Mouse (Mus musculus) ovary, postnatal 36 days (tissue): ENCODE data around the gene Gpr180.
"Not testable (repeated sequence)": the region's sequence is repeated elsewhere in the genome, so short reads cannot be mapped to it uniquely, and the experiment has no call there.

Experiments used
- DNase-seq: peaks from one replicate; pipeline ENCODE4 v3.0.0; 2022; ENCODE audit warnings: low spot score, mixed read lengths

Gene Gpr180

DNA sequence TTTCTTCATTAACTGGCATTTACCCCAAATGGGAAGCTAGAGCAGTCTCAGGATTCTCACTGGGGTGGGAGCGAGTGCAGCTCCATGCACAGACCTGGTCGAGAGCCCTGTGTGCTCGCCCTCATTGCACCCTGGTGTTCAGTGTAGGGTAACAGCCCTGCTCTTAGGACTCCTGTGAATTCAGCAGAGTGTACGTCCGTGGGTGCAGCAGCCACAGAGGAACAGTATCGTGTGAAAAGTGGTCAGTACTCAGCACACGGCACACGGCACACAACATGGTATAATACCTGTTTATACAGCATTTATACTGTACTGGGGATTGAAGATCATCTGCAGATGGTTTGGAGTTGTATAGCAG lies 15.3 kb downstream of the Gpr180 start:
- DNase-seq: no peak

DNA sequence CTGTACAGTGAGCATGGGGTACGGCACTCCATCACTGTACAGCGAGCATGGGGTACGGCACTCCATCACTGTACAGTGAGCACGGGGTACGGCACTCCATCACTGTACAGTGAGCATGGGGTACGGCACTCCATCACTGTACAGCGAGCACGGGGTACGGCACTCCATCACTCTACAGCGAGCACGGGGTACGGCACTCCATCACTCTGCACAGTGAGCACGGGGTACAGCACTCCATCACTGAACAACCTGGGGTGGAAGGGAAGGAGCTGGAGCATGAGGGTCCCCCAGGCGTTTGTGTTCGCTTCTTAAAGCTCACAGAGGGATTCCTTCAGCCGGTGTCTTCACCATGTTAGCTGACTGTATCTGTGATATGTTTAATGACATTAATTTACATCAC lies 19.1 kb downstream of the Gpr180 start:
- DNase-seq: not testable (repeated sequence)

DNA sequence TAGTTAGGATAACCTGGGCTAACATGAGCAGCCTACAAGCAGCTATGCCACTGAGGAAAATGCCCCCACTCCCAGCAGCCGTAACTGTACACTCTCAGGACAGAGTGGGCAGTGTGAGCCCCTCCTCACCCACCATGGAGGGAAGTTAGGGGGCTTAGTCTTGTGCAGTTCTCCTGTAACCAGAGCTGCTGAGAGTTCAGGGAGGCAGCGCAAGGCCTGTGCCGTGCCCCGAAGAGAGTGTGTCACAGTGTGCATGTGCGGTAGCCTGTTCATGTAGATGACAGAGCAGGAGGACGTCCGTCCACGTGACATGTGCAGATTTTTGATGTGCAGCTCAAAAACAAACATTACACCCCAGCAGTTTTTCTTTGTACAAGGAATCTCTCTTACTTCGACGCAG lies 19.8 kb downstream of the Gpr180 start:
- DNase-seq: no peak

DNA sequence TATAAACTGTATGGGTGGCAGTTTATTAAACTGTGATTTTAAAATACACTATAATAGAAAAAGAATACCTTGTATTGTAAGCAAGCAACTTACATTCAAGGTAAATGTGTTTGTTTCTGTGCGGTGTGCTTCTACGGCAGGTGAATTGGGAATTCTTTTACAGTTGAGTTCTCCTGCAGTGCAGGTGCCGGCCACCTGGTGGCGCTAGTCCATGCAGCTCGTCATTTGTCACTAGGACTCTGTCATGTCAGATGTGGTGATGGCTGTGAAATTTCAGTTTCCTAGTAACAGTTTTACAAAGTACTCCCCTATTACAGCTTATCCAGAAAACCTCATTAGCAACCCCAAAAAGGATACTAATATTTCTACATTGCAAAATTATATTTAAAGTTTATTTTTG lies 20.2 kb downstream of the Gpr180 start:
- peak; percentile 36 for DNase-seq

DNA sequence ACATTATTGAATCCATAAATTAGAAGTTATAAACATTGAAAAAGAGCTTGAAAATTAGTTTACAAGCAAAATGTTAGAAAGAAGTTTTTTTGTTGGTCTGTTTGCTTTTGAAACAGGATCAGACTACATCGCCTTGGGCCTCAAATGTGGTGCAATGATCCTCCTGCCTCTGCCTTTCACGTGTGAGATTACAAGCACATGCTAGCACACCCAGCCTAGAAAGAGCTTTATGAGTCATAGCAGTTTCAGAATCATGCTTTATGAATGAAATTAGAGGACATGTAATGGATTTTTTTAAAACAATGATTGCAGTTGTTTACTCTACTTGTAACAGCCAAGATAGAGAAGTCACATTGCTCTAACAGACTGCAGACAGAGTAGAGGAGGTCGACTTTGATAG lies 24.8 kb downstream of the Gpr180 start:
- no peak for DNase-seq

DNA sequence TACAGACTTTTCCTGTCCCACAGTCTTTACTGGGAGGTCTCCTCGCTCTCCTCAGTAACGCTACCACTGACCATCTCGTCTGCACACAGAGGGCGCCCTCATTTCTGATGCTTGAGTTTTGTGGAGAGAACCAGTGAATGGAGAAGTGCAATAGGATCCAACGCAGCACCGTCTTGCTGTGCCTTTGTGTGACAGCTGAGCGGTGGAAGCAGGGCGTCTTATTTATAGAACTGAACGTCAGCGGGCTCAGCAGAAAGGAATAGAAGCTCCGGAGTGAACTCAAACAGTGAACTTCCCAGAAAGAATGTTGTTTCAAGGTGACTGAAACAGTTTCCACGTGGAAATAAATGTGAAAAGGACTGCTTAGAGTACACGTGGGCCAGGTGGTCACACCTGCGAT lies 25.7 kb downstream of the Gpr180 start:
- DNase-seq: no peak

DNA sequence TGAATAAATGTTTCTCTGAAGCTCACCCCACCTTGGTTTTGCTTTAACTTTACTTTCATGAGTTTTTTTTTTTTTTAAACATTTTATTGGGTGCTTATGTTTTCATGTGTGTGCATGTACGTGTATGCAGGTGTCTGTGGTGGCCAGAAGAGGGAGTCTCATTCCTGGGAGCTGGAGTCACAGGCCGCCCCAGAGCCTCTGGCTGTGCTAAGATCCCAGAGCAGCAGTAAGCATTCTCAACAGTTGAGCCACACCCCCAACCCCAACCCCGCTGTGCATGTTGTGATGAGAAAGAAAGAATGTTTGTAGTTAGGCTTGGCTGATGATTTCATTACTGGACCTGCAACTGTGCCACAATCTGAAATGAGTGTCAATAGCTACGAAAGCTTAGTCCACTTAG lies 31.8 kb downstream of the Gpr180 start:
- no peak for DNase-seq

DNA sequence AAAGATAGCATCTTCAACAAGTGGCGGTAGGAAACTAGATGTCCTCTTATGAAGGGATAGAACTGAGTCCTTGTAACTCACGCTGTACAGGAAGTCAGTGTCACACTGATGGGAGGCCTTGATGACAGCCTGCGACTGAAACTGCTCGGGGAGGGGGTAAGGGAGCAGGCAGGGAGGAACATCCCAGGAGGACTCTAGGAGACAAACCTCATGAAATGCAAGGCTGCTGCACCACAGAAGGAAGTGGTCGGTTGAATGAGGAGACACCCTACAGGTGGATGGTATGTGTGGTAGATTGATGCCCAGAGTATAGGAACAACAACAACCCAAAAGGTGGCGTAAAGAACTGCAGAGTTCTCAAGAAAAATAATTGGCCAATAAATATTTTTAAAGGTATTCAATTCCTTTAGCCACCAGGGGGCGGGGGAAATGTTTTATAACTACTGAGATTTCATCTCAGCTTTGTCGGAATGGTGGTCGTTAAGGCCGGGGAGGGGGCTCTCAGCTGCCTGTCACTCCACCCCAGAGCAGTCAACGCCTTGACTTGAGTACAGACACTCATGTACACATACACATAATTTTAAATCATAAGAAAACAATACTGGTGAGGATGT lies 36.7 kb downstream of the Gpr180 start:
- DNase-seq: no peak

DNA sequence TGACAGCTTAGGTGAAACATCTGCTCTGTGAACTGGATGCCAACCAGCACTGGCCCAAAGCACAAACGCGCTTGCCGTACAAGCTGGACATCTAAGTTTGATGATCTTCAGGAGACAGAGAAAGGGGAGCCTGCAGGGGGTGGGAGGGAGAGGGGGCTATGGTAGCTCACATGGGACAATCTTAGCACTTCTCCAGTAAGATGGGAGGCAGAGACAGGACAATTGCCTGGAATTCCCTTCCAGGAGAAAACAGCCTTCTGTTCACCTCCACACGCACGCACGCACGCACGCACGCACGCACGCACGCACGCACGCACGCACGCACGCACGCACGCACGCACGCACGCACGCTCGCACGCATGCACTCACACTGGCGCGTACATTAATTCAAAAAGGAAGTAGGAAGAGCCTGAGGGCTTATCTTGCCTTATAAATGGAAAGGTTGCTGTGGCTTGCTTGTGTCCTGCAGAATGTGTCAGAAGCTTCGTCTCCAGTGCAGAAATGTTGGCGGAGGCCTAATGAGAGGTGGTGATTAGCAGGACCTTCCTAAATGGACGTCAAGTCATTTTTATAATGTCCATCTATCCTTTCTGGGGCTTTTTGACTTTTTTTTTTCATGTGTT lies 38.2 kb downstream of the Gpr180 start:
- DNase-seq: no peak

DNA sequence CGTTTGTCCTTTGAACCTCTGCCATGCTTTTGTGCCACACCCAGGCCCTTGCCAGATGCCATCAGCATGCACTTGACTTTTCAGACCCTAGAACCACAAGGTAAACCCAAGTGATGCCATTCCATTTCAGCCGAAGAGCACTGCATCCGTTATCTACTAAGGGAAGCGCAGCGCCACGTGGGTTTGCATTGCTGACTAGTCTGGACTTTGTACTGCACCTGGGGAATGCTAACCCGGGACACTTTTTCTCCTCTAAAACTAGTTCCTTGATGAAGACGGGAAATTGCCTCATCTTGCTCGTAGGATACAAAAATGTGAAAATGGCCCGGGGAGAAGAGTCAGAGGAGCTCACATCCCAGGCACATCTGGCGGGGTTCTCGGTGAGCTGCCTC lies 38.7 kb downstream of the Gpr180 start:
- no peak for DNase-seq

DNA sequence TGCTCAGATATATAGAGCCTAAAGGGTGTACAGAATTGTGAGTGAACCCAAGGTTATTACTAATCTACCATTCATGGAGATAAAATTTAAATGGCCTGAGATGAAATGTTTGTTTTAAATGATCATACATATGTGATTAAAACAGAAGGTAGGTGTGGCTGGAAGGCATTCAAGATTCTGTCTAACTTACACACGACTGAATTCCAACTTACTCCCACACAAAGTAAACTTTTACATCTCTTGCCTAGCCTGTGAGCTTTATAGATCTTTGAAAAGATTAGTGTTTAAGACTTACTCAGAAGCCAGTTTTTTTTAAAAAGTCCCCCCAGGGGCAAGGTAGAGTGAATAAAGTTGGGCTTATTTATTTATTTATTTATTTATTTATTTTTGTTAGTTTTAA lies 42.3 kb downstream of the Gpr180 start:
- DNase-seq: no peak

DNA sequence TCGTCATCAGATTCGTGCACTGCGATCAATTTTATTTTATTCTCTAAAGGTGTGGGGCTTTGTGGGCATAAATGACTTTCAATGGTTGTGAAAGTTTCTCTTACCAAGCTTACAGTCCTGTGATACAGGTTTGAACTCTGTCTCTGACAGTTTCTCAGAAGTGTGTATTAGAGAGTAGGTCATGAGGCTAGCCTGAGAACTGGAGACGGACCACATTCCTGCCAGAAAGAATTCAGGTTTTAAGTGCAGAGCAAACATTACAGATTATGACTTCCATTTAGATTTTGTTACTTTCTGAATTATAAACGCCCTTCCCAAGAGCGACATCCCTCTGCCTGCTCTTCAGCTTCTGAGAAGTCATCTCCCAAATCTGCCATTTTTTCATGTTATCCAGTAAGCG lies 42.7 kb downstream of the Gpr180 start:
- DNase-seq: no peak

DNA sequence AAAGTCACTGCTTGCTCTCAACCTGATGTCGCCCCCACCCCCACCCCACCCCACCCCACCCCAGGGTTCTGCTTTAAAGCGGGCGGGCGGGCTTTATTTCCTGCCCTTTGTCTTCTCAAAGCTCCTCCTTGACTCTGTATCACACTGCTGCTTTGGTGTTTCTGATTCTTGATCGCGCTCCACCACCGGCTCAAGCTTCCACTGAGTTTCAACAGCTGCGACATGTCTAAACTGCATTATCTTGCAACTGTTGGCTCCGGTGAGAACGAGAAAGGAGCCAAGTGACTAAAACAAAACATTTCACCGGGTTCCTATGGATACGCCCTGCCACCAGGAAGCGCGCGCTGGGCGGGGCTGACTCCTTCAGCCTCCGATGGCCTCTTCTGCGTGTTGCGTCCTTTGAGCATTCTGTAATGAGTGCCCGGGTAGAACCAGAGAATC lies 43.2 kb downstream of the Gpr180 start:
- DNase-seq: peak; percentile 57

DNA sequence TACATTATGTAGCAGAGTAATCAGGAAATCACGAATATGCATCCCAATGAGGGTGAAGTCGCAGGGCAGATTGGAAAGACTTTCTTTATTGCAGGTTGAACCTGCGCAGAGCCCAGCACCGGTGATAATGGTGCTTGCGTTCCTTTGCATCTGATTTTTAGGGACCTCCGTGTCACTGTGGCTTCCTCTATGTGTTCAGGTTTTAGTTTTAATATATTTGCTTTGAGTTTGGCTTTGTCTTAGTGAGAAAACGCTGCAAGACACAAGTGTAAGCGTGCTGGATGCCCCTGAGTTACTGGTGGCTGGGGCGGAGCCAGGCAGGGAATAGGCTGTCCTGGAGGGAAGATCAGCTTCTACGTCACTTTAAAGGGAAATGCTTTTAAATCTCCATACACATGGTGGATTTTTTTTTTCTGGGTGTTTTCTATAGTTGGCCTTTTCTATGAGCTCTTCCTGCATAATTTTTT lies 43.8 kb downstream of the Gpr180 start:
- peak; percentile 40 for DNase-seq

DNA sequence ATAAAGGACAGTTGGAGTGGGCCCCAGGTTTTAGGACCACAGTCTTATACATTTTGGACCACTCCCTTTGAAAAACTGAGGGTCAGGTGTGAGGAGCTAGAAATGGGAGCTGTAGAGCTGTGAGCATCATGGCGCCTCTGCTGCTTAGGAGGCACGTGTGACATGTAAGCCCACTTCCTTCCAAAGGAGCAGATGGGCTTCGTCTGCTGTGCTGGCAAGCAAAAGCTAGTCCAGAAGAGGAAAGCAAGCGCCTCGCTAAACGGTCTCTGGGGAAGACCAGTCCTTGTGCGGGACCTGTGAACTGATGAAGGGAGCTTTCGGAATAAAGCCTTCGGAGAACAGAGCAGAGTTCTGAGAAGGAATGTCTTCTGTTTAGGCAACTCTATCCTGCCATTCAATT lies 54.5 kb downstream of the Gpr180 start:
- no peak for DNase-seq

DNA sequence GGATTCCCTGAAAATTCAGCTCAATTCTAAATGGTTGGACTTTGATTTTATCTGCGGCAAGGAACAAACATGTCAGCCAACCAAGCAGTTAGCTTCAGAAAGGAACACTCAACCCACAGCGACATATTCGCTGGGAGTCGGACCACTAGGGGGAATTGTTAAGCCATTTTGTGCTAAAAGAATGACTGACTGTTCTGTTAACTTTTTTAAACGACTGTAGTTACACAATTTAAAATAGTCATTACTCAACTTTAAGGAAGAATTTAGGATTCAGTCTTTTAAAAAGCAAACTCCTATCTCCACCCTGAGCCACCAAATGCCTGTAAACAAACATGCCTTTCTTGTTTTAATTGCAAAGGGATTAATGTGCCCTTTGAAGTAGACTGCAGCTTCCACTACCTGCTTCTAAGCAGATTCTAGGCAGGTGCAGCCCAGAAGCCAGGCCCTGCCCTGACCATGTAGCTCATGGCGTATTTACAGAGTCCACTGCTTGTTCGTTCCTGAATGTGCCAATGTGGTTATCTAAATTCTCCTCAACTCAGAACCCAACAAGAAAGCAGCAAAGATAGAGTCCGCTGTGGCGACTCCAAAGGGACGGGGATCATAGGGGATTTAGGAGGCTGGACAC lies 56.2 kb downstream of the Gpr180 start:
- no peak for DNase-seq

DNA sequence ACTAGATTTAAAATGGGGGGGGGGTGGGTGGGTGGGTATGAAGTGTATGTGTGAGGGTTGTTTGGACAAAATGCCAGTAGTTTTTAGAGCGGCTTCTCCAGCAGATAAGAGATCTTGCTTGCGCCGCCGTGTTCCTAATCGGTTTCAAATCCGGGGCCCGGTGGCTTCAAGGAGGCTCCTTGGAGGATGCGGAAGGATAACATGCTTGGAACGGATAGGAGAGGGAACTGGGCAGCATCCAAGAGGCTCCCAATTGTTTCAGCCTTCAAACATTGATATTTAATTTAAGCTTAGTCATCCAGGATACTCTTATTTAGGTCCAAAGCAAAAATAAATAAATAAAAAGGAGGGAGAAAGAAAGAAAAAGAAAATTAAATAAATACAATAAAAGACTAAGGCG lies 56.7 kb downstream of the Gpr180 start:
- no peak for DNase-seq

DNA sequence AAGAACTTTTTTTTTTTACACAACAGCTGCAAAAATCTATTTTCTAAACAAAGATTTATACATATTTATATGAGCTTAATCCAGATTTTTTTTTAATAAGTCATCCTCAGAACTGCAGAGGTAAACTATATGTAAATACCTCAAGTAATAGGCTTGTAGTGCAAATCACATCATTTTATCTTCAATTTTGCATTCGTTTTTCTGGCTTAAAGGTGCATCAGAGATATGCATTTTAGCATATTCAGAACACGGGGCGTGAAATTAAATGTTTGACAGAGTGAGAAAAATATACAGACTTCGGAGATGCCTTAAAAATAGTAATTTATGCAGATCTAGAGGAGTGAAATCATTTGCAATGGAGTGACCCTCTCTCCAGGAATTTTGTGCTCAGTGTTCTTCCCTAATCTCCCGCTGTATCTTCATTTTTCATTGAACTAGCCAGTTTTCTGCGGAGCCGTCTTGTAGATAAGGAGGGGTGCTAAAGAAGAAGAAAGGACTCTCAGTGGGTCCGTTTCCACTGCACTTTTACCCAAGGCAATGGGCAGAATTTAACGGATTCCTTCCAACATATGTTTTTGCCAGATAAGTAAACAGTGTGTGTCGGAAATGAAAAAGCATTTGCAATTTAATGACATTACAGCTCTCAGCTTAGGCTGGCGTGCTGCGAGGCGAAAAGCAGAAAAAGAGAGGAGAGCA lies 57.4 kb downstream of the Gpr180 start:
- no peak for DNase-seq

DNA sequence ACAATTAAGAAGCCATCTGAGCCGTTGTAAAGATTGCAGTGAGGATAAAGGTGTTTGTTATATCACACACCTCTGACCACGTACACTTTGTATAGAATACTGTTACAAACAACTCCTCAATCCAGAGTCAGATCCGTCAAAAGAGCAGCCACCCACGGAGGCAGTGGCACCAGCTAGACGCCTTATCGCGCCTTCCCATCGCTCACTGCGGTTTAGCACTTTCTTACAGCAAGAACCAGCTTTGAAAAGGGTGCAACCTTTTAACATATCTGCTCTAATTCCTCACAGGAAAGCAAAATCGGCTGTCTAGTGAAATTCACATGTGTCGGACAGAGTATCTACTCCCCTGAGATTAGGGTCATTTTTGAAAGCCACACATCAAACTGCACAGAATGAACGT lies 60.1 kb downstream of the Gpr180 start:
- DNase-seq: no peak

DNA sequence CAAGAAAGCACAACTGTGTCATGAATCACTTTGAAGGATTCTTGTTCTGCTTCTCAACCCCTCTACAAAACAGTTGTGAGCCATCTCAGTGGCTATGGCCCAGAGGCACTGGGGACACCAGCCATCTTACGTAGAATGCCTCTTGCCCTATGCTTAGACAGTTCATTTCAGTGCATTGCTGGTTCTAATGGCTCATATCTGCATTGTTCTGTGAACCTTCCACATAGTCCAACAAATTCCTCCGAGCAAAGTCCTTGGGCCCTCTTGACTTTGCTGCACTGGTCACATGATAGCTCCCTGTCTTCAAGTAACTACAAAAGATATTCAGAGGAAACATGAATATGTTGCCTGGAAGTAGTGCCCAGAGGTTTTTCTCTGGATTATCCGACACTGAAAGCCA lies 63.8 kb downstream of the Gpr180 start:
- DNase-seq: no peak

DNA sequence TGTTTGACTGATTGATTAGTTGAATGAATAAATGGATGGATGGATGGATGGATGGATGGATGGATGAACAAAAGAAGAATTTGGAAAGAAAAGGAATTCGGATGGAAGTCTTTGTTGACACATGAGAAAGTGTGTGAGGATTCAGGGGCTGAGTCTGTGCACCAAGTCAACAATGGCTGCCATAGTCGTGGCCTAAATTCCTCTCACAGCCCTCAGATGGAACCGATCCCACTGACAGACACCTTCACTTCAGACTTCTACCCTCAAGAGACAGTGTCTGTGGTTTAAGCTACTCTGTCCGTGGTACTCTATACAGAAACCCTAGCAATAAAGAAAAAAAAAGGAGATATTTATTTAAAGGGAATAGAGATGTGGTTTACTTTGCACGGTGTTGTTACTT lies 65.0 kb downstream of the Gpr180 start:
- no peak for DNase-seq

DNA sequence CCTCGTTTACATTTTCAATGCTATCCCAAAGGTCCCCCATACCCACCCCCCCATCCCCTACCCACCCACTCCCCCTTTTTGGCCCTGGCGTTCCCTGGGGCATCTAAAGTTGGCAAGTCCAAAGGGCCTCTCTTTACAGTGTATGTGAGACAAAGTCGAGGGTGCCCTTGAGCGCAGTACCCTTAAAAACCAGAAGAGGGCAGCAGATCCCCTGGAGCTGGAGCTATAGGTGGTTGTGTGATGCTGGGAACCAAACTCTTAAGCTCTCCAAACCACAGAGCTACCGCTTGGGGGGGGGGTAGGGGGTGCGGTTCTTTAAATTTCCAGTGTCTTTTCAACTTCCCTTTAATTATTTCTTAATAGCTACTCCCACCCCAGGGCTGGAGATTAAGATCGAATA lies 66.1 kb downstream of the Gpr180 start:
- no peak for DNase-seq

DNA sequence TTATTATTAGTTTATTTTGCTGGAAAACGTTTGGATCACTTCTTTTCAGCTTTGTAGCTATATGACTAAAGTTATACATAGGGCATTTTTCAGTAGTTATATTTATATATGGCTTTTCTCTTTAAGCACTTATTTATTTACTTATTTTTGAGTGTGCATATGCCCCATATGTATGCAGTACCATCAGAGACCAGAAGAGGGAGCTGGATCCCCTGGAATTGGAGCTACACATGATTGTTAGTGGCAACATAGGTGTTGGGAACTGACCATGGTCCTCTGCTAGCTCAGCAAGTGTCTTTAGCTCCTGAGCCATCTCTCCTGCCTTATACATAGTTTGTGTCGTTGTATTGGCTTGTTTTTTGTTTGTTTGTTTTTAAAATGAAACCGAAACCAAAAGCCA lies 70.4 kb downstream of the Gpr180 start:
- no peak for DNase-seq
